Mouse (Mus musculus) CD4-positive, CD25-positive, alpha-beta regulatory T cell, adult 4 months (primary cell): Measurements from ENCODE around the gene Ksr1. TPM values are rescaled to one million over a fixed set of nuclear protein-coding genes. Genes with fewer than 3 reads are reported as not detected.

Experiments used
- ATAC-seq: one replicate; pipeline ENCODE4 v1.8.0; 2017
- polyA plus RNA-seq, 2 experiments: library from polyadenylated mRNA; unstranded; fragments of 100-300 nt; shearing (Covaris generic); gene quantifications; one replicate each; pipeline ENCODE4 v1.2.1; 2017

Gene Ksr1
- polyA plus RNA-seq, 2 experiments from 2014 or later = 2.5 to 4.1 TPM

- ATAC-seq = no peak
These were observed 52.8 kb downstream of the Ksr1 start for GRCm38 (mm10) chr11:79093386-79093906.

GRCm38 (mm10) chr11:79092802-79093201 lies 53.4 kb downstream of the Ksr1 start:
- peak; percentile 91 for ATAC-seq

- no peak for ATAC-seq
These were observed 54.0 kb downstream of the Ksr1 start for GRCm38 (mm10) chr11:79092245-79092644.

GRCm38 (mm10) chr11:79089756-79090155 lies 56.5 kb downstream of the Ksr1 start:
- ATAC-seq = no peak

- ATAC-seq = no peak
These were observed 57.2 kb downstream of the Ksr1 start for GRCm38 (mm10) chr11:79089027-79089426.

GRCm38 (mm10) chr11:79088325-79088724 lies 57.9 kb downstream of the Ksr1 start:
- ATAC-seq = no peak

GRCm38 (mm10) chr11:79087731-79088311 lies 58.4 kb downstream of the Ksr1 start:
- ATAC-seq = no peak

GRCm38 (mm10) chr11:79086787-79087186 lies 59.4 kb downstream of the Ksr1 start:
- no peak for ATAC-seq

GRCm38 (mm10) chr11:79085059-79085458 lies 61.1 kb downstream of the Ksr1 start:
- no peak for ATAC-seq

- no peak for ATAC-seq
These were observed 63.2 kb downstream of the Ksr1 start for GRCm38 (mm10) chr11:79083018-79083441.

GRCm38 (mm10) chr11:79080965-79081891 lies 65.0 kb downstream of the Ksr1 start:
- ATAC-seq = no peak

GRCm38 (mm10) chr11:79080081-79080480 lies 66.1 kb downstream of the Ksr1 start:
- no peak for ATAC-seq

GRCm38 (mm10) chr11:79076484-79076883 lies 69.7 kb downstream of the Ksr1 start:
- ATAC-seq = peak; percentile 98

GRCm38 (mm10) chr11:79075044-79075443 lies 71.2 kb downstream of the Ksr1 start:
- ATAC-seq = no peak

- no peak for ATAC-seq
These were observed 71.6 kb downstream of the Ksr1 start for GRCm38 (mm10) chr11:79074611-79075010.

- ATAC-seq = no peak
These were observed 72.6 kb downstream of the Ksr1 start for GRCm38 (mm10) chr11:79073583-79073982.

GRCm38 (mm10) chr11:79072108-79072507 lies 74.1 kb downstream of the Ksr1 start:
- ATAC-seq = no peak

- ATAC-seq = no peak
These were observed 74.9 kb downstream of the Ksr1 start for GRCm38 (mm10) chr11:79071082-79071972.

GRCm38 (mm10) chr11:79069453-79070153 lies 76.6 kb downstream of the Ksr1 start:
- no peak for ATAC-seq

GRCm38 (mm10) chr11:79067172-79067571 lies 79.0 kb downstream of the Ksr1 start:
- no peak for ATAC-seq

- no peak for ATAC-seq
These were observed 80.0 kb downstream of the Ksr1 start for GRCm38 (mm10) chr11:79066191-79066530.
